Mouse (Mus musculus) liver, adult (tissue): ENCODE data around the gene Golt1a.
A peak's percentile ranks its signal among the peaks of the same experiment; 100 is the strongest.

Experiments
- GATA4 ChIP-seq: IDR thresholded peaks from 2 replicates; pipeline ENCODE4 v1.6.1; 2014; ENCODE audit warnings: mild to moderate bottlenecking, low read length; ENCODE audit not compliant: insufficient replicate concordance

The Golt1a gene

DNA sequence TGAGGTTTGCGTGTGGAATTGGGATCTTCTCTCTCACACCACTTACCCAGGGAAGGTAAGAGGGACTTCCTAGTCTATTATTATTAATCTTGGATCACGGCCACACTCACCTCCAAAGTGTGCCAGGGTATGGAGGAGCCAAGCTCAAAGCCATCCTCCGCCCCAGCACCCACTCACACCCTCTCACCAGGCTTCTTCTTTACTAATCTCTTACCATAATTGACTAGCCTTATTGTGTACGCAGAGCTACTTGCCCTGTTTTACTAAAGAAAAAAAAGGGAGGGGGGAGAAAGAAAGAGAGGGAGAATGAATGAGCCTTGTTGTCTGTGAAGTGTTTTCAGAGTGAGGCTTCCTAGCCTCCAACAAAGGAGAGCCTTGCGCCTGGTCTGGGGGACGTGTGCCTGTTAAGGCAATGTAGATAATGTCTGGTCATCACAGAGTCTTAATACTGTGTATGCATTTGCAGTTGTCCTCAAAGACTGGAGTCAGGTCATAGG, 18.7 kb downstream of the Golt1a start:
- TF ChIP-seq GATA4 = no peak

DNA sequence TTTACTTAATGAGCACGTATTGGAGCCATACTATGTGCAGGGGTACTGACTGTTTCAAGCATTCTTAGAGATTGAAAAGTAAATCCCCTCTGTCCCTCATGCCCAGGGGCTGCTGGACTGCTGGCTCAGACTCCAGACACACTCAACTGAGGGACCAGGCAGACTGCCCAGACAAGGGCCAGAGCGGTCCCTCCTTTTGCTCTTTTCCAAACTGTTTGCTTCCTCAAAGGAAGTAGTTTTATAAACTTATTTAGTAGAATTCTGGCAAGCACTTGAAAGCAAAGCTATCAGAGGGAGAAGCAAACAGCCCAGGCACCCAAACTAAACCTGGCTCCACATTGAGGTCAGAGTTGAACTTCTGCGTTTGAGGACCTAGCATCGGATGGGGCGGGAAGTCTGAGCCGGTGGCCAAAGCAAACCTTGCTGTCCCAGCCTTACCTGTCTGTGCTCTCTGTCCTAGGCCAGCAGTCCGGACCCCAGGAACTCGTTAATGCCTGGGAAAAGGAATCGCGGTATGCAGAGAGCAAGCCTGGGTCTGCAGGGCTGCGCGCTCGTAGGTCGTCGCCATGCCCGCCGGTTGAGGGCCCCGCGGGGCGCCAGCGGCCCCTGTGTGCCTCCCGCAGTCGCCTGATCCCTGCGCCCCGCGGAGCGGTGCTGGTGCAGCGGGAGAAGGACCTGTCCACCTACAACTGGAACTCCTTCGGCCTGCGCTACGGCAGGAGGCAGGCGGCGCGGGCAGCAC, 19.5 kb downstream of the Golt1a start:
- no peak for TF ChIP-seq GATA4

DNA sequence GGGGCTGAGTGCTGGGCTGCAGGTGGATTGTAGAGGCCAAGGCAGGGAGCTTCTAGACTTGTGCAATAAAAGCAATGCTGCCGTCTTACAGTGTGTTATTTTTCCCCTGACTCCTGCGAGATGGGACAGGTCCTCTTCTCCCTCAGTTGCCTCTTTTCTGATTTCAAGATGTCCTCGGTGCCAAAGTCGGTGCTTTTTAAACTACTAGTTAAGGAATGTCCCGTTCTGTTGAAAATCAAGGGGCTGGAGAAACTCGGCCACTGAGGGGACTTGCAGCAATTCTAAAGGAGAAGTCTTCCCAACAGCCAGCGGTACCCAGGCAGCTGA, 20.0 kb downstream of the Golt1a start:
- no peak for TF ChIP-seq GATA4

DNA sequence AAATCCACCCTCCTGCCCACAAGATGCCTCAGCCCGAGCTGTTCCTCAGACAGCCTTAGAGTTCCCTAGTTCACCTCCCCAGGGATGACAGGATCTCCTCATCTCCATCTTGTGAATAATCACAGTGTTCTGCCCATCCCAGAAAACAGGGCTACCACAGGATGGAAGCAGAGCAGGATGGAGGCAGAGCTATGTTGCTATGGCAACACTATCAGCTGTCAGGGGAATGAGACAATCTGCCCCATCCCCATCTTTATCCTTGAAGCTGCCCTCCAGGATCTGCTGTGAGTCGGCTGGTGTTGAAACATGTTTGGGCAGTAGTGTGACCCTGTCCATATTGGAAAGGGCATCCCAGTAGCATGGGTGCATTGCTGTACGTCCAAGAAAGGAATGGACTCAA, 21.5 kb downstream of the Golt1a start:
- no peak for TF ChIP-seq GATA4

DNA sequence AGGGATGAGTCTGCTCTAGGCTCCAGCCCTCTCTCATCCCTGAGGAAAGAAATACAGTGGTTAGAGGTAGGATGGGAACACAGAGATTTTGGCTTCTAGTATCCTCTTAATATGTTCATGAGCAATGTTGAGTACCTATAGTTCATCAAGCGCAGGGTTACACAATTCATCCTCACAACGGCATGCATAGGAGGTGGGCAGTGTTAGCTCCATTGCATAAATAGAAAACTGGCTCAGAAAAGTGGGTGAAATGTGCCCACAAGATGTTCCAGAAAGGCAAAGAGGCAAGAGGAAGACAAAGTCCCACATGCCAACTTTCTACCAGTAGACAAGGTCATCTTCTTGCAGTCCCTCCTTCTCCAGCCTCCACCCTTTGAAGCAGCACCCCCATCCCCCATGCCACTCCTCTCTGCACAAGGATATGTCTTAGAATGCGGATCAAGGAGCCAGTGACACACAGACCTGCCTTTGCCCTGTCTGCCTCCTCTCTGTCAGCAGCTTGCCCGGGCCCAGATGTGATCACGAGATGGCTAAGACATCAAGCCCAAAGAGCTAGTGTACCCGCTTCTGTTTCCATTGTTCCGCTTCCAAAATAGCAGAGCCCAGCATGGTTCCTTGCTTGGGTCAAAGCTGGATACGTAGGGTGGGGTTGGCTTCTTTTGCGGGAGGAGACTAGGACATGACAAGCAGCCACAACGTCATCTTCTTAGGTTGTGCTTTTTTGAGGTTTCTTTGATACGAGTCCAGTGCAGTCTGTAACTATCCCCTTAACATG, 23.2 kb downstream of the Golt1a start:
- no peak for TF ChIP-seq GATA4

DNA sequence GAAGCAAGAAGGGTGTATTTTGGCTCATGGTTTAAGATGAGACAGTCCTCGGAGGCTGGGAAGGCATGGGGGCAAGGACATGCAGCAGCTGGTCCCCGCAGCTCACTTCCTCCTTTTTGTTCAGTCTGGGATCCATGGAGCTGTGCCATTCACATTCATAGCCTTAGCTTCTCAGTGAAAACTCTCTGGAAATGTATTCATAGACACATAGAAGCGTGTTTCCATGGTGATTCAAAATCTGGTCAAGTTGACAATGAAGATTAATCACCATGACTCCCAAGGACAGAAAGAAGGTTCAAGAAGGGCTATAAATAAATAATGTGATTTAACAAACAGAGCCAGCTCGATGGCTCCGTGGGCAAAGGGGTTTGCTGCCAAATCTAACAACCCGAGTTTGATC, 24.3 kb downstream of the Golt1a start:
- TF ChIP-seq GATA4 = no peak

DNA sequence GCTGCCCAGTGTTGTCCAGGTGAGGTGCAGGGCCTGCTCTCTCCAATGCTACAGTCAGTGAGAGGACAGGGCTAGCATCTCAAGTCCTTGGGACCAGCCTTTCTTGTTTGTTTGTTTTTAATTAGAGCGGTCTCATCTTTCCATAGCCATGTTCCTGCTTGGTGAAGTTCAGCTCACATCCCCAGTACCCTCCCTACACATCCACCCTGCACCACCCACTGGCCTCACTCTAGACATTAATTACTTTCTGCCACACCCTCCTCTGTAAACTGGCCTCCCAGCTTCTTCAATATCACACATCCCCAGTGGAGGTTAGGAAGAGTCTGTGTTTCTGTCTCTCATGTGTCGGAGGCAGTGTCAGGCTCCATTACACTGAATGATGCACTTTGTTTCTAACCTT, 34.8 kb downstream of the Golt1a start:
- no peak for TF ChIP-seq GATA4

DNA sequence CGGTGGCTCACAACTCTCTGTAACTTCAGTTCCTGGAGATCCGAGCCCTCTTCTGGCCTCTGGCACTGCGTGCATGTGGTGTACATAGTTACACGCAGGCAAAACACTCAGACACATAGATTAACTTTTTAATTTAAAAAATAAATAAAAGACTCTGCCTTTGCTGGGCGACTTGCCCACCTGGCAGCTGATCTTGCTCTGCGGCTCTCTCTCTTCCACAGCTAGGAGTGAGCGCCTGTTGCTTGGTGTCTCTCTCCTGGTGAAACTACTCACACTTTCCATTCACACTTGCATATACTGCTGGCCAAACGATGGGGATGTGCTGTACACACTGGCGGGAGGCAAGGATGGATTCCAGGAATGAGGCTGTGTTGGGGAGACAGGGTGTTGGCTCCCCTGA, 36.9 kb downstream of the Golt1a start:
- no peak for TF ChIP-seq GATA4

DNA sequence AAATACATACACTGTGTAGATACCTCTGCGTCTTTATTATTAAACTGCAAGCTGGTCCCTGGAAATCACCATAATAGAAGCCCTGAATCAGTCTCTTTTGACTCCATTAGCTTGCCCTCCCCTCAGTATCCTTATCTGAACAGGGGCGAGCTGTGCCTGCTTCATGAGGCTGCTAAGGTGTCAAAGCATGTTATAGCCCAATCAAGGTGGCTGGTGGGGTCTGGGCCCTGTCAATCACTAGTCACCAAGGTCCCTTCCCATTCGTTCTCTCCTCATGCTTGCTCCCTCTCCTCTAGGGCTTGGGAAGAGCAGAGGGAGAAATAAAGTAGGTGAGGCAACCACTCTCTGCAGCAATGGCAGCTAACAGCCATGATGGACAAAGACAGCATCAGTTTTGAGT, 37.6 kb downstream of the Golt1a start:
- TF ChIP-seq GATA4 = no peak

DNA sequence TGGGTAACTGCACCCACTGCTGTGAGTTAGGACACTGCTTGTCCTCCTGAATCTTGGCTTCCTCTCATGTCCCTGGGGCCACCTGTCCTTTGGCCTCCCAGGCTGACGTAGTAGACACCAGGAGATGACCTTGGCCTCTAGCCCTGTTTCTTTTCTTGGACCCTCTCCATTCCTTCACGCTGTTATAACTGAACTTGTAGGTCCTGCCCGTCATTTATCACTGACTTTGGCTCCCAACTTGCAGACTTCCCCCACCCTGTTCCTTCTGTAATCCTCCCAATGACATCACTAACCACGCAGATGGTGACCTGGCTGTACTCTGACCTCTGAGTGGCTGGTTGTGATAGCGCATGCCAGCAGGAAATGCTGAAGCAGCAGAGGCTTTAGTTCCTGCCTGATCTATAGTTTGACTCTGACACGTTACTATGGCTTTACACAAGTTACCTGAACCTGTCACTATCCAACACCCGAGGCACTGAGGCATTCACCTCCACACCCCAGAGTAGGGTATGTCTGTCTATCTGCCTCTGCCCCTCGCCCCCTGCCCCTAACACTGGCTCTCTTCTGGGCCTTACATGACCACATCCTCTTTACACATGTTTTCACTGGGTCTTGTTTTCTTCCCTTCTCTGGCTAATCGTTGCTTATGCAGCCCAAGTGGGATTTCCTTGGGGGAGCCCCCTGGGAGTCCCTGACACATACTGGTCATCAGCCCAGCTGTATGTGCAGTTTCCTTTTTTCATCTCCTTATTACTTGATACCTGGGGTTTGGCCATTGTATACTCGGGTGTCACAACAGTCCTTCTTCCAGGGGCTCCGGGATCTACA, 38.3 kb downstream of the Golt1a start:
- TF ChIP-seq GATA4 = peak; percentile 8; the same call in 1 of the 2 replicates

DNA sequence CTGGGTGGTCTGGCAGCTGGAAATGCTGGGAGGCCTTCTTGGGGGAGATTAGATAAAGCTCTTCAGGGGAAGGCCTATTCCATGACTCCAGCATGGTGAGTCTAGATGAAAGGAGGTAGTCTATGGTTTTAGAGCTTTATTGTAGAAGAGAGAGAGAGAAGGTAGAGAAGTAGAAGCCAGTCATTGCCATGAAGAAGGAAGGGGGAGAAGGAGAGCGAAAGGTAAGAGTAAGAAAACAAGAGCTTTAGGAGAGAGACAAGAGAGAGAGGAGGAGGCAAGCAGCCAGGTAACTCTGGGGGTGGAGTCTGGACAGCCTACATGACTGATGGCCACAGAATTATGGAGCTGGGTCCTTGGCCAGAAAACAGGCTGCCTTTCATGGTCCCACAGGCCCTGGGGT, 40.6 kb downstream of the Golt1a start, which contains the start of gene Ren1:
Gene Ren1 (plus strand): TSS at position 301 of the 400 bp plus-strand sequence.
- TF ChIP-seq GATA4 = no peak

DNA sequence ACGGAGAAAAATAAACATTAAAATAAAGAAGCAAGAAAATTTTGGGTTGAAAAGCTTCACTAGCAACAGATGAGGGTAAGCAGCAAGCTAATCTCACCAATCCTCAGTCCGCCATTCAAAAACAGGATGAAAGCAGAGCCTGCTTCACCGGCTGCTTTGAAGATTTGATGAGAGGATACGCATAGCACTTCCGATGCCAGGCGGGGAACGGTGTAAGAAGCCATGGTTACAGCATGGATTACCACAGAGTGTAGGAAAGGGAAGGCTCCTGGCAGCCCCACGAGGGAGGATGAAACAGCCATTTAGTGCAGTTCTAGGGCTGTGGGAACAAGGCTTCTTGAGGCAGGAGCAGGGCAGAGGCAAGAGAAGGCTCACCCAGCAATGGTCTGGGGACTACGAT, 42.2 kb downstream of the Golt1a start:
- no peak for TF ChIP-seq GATA4

DNA sequence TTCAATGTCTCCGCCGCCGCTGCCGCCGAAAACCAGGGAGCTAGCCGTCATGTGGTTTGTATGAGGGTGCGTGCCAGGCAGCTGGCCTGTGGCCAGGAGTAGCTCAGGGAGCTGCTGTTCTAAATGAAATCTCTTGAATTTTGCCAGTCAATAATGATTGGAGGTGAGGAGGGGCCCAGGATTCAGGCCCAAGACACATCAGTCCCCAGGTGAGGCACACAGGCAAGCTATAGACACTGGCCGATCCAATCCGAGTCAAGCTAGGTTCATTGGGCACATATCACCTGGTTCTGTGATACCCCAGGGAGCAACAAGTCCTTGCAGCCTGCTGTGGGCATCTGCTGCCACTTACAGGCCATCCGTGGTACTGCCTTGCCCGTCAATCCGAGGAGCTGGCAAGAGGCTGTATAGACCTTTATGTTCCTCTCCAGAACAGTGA, 43.8 kb downstream of the Golt1a start:
- TF ChIP-seq GATA4 = no peak

DNA sequence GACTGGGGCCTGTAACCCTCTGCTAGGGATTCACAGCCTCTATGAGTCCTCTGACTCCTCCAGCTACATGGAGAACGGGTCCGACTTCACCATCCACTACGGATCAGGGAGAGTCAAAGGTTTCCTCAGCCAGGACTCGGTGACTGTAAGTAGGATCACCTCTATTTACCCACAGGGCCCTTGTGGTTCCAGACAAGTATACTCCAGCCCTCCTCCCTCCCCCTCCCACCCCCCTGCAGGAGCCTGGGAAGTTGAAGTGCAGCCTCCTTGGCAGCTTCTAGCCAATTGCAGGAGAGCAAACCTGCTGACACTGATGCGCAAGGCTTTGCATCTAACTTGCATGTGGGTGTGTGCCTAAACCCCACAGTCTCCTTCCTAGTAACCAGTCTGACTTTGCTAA, 45.9 kb downstream of the Golt1a start:
- no peak for TF ChIP-seq GATA4

DNA sequence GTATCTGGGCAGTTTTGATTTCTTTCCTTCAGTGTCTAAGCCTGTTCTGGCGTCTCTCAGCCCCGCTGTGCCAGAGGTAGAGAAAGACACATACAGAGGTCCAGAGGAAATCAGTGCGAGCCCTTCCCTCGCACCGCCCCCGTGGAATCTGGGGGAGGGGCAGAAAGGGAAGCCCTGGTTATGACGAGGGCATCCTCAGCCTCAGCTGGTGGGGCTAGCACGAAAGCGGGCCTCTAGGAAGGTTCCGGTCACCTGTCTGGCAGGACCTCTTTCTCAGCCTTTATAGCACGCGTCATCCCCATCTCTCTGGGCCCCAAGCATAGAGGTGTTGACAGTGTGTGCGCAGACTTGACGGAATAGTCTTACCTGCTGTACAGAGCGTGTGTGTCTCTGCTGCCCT, 46.3 kb downstream of the Golt1a start:
- no peak for TF ChIP-seq GATA4
